Mouse (Mus musculus): ENCODE data around the gene Snx32. TPM values are rescaled to one million over a fixed set of nuclear protein-coding genes. Genes with fewer than 3 reads are reported as not detected.

Gene Snx32
- polyA plus RNA-seq, 1 experiment from 2014 or later = 7.6 TPM

- peaks cover 3% of the 10 kb centered on the region; the same call in 1 of the 2 replicates for H3K27me3 ChIP-seq (ENCODE audit: insufficient read depth, low read length)
- H3K36me3 ChIP-seq (ENCODE audit: insufficient read depth, low read length) = peaks cover 17% of the 10 kb centered on the region
- DNase-seq (ENCODE audit: low spot score) (no peak), ATAC-seq (replicated peaks; ENCODE audit: low FRiP score, low read depth) (peak; percentile 62)
- H3K9ac ChIP-seq (ENCODE audit: low read depth, low read length) = no peak overlapping the region
- 62% methylated on average over 13 of the region's 14 CpGs for WGBS
- no peak overlapping the region; the same call in 1 of the 2 replicates for H3K27ac ChIP-seq
- peaks cover 11% of the 10 kb centered on the region; the same call in 1 of the 2 replicates for H3K4me1 ChIP-seq (replicated peaks; ENCODE audit: insufficient read depth, low read length)
- TF ChIP-seq CTCF (IDR thresholded peaks at IDR 0.05; ENCODE audit: low read depth) = no peak
- H3K4me2 ChIP-seq (ENCODE audit: low read length) = no peak overlapping the region
- no peaks in the 10 kb centered on the region for H3K9me3 ChIP-seq (replicated peaks; ENCODE audit: low read length)
- H3K4me3 ChIP-seq (replicated peaks; ENCODE audit: low read depth, low read length) = no peak overlapping the region
Observed at GRCm38 (mm10) chr19:5554212-5554611, 43.9 kb upstream of the Snx32 start.

- no peak overlapping the region for H3K4me3 ChIP-seq (replicated peaks; ENCODE audit: low read depth, low read length)
- 40% methylated on average over 8 of the region's 8 CpGs for WGBS
- ATAC-seq (replicated peaks; ENCODE audit: low FRiP score, low read depth) (peak; percentile 59), DNase-seq (ENCODE audit: low spot score) (no peak)
- no peak overlapping the region; the same call in 1 of the 2 replicates for H3K27ac ChIP-seq
- TF ChIP-seq CTCF (IDR thresholded peaks at IDR 0.05; ENCODE audit: low read depth) = 0 out of 2 replicates have a peak, but pooled peaks have one; percentile 1
- H3K9me3 ChIP-seq (replicated peaks; ENCODE audit: low read length) = no peaks in the 10 kb centered on the region
- peaks cover 17% of the 10 kb centered on the region for H3K36me3 ChIP-seq (ENCODE audit: insufficient read depth, low read length)
- H3K4me2 ChIP-seq (ENCODE audit: low read length) = no peak overlapping the region
- no peaks in the 10 kb centered on the region for H3K27me3 ChIP-seq (ENCODE audit: insufficient read depth, low read length)
- no peak overlapping the region for H3K9ac ChIP-seq (ENCODE audit: low read depth, low read length)
- peaks cover 11% of the 10 kb centered on the region; the same call in 1 of the 2 replicates for H3K4me1 ChIP-seq (replicated peaks; ENCODE audit: insufficient read depth, low read length)
Observed at GRCm38 (mm10) chr19:5553802-5554201, 43.5 kb upstream of the Snx32 start.

GRCm38 (mm10) chr19:5547471-5548056 is 37.2 kb upstream of the Snx32 start:
- DNase-seq (ENCODE audit: low spot score) (no peak), ATAC-seq (replicated peaks; ENCODE audit: low FRiP score, low read depth) (no peak)
- no peak for TF ChIP-seq CTCF (IDR thresholded peaks at IDR 0.05; ENCODE audit: low read depth)
- H3K27ac ChIP-seq = no peak overlapping the region
- H3K4me1 ChIP-seq (replicated peaks; ENCODE audit: insufficient read depth, low read length) = no peaks in the 10 kb centered on the region
- peaks cover 17% of the 10 kb centered on the region for H3K36me3 ChIP-seq (ENCODE audit: insufficient read depth, low read length)
- H3K27me3 ChIP-seq (ENCODE audit: insufficient read depth, low read length) = no peaks in the 10 kb centered on the region
- H3K9me3 ChIP-seq (replicated peaks; ENCODE audit: low read length) = no peaks in the 10 kb centered on the region
- no peak overlapping the region for H3K9ac ChIP-seq (ENCODE audit: low read depth, low read length)
- no peak overlapping the region for H3K4me3 ChIP-seq (replicated peaks; ENCODE audit: low read depth, low read length)
- no peak overlapping the region for H3K4me2 ChIP-seq (ENCODE audit: low read length)
- 78% methylated on average over 4 of the region's 4 CpGs for WGBS

GRCm38 (mm10) chr19:5544031-5544430 is 33.7 kb upstream of the Snx32 start:
- Histone ChIP-seq H3K4me3 (replicated peaks; ENCODE audit: low read depth, low read length) (no peak overlapping the region), H3K27me3 (ENCODE audit: insufficient read depth, low read length) (no peaks in the 10 kb centered on the region), H3K4me1 (replicated peaks; ENCODE audit: insufficient read depth, low read length) (no peaks in the 10 kb centered on the region), H3K9me3 (replicated peaks; ENCODE audit: low read length) (no peaks in the 10 kb centered on the region), H3K4me2 (ENCODE audit: low read length) (no peak overlapping the region), H3K9ac (ENCODE audit: low read depth, low read length) (no peak overlapping the region), H3K36me3 (ENCODE audit: insufficient read depth, low read length) (no peaks in the 10 kb centered on the region), H3K27ac (no peak overlapping the region)
- 58% methylated on average over 11 of the region's 11 CpGs for WGBS
- ATAC-seq (replicated peaks; ENCODE audit: low FRiP score, low read depth) (no peak), DNase-seq (ENCODE audit: low spot score) (no peak)
- no peak for TF ChIP-seq CTCF (IDR thresholded peaks at IDR 0.05; ENCODE audit: low read depth)

GRCm38 (mm10) chr19:5543362-5543761 is 33.0 kb upstream of the Snx32 start:
- Histone ChIP-seq H3K4me2 (ENCODE audit: low read length) (no peak overlapping the region), H3K9me3 (replicated peaks; ENCODE audit: low read length) (no peaks in the 10 kb centered on the region), H3K27ac (no peak overlapping the region), H3K36me3 (ENCODE audit: insufficient read depth, low read length) (no peaks in the 10 kb centered on the region), H3K4me1 (replicated peaks; ENCODE audit: insufficient read depth, low read length) (no peaks in the 10 kb centered on the region), H3K27me3 (ENCODE audit: insufficient read depth, low read length) (no peaks in the 10 kb centered on the region), H3K9ac (ENCODE audit: low read depth, low read length) (no peak overlapping the region), H3K4me3 (replicated peaks; ENCODE audit: low read depth, low read length) (no peak overlapping the region)
- WGBS = 87% methylated on average over 9 of the region's 9 CpGs
- TF ChIP-seq CTCF (IDR thresholded peaks at IDR 0.05; ENCODE audit: low read depth) = no peak
- ATAC-seq (replicated peaks; ENCODE audit: low FRiP score, low read depth) = no peak
- no peak for DNase-seq (ENCODE audit: low spot score)

GRCm38 (mm10) chr19:5538786-5539185 is 28.4 kb upstream of the Snx32 start:
- H3K9ac ChIP-seq (ENCODE audit: low read depth, low read length) = no peak overlapping the region
- no peak overlapping the region for H3K4me2 ChIP-seq (ENCODE audit: low read length)
- ATAC-seq (replicated peaks; ENCODE audit: low FRiP score, low read depth) = no peak

GRCm38 (mm10) chr19:5532520-5532919 is 22.2 kb upstream of the Snx32 start:
- H3K4me3 ChIP-seq (replicated peaks; ENCODE audit: low read depth, low read length) = no peak overlapping the region
- H3K4me2 ChIP-seq (ENCODE audit: low read length) = no peak overlapping the region
- no peak overlapping the region for H3K9ac ChIP-seq (ENCODE audit: low read depth, low read length)
- H3K4me1 ChIP-seq (replicated peaks; ENCODE audit: insufficient read depth, low read length) = no peaks in the 10 kb centered on the region
- ATAC-seq (replicated peaks; ENCODE audit: low FRiP score, low read depth) (no peak), DNase-seq (ENCODE audit: low spot score) (no peak)
- no peak overlapping the region for H3K27ac ChIP-seq
- 63% methylated on average over 8 of the region's 8 CpGs for WGBS
- no peak for TF ChIP-seq CTCF (IDR thresholded peaks at IDR 0.05; ENCODE audit: low read depth)
- H3K9me3 ChIP-seq (replicated peaks; ENCODE audit: low read length) = no peaks in the 10 kb centered on the region
- H3K36me3 ChIP-seq (ENCODE audit: insufficient read depth, low read length) = no peaks in the 10 kb centered on the region
- H3K27me3 ChIP-seq (ENCODE audit: insufficient read depth, low read length) = no peaks in the 10 kb centered on the region

More at GRCm38 (mm10) chr19:5538786-5539185, 28.4 kb upstream of the Snx32 start:
- Histone ChIP-seq H3K9me3 (replicated peaks; ENCODE audit: low read length) (no peaks in the 10 kb centered on the region), H3K4me3 (replicated peaks; ENCODE audit: low read depth, low read length) (no peak overlapping the region), H3K27me3 (ENCODE audit: insufficient read depth, low read length) (no peaks in the 10 kb centered on the region), H3K4me1 (replicated peaks; ENCODE audit: insufficient read depth, low read length) (no peaks in the 10 kb centered on the region), H3K36me3 (ENCODE audit: insufficient read depth, low read length) (no peaks in the 10 kb centered on the region), H3K27ac (no peak overlapping the region)
- TF ChIP-seq CTCF (IDR thresholded peaks at IDR 0.05; ENCODE audit: low read depth) = no peak
- no peak for DNase-seq (ENCODE audit: low spot score)
- 40% methylated on average over 8 of the region's 8 CpGs for WGBS
